Mouse (Mus musculus) kidney, postnatal 14 days (tissue): Measurements from ENCODE around the gene Fgg.

Experiments
- DNase-seq: peaks from one replicate; pipeline ENCODE4 v3.0.0; 2022; ENCODE audit warnings: mixed read lengths

The Fgg gene

GRCm38 (mm10) chr3:83027546-83028251, 20.2 kb downstream of the Fgg start:
- DNase-seq = no peak

- no peak for DNase-seq
Observed at GRCm38 (mm10) chr3:83030331-83030730, 22.8 kb downstream of the Fgg start.

GRCm38 (mm10) chr3:83032746-83033308, 25.3 kb downstream of the Fgg start:
- no peak for DNase-seq

GRCm38 (mm10) chr3:83033801-83034200, 26.3 kb downstream of the Fgg start:
- DNase-seq = no peak

GRCm38 (mm10) chr3:83038865-83039264, 31.3 kb downstream of the Fgg start:
- no peak for DNase-seq

GRCm38 (mm10) chr3:83039666-83040065, 32.1 kb downstream of the Fgg start:
- no peak for DNase-seq

- DNase-seq = no peak
Observed at GRCm38 (mm10) chr3:83042451-83042850, 34.9 kb downstream of the Fgg start.

GRCm38 (mm10) chr3:83046649-83047048, 39.1 kb downstream of the Fgg start:
- DNase-seq = no peak

- DNase-seq = no peak
Observed at GRCm38 (mm10) chr3:83049680-83050079, 42.2 kb downstream of the Fgg start, which contains the start of gene Fgb. Fgb (minus strand) TSS chr3:83049863.

- DNase-seq = no peak
Observed at GRCm38 (mm10) chr3:83050661-83051060, 43.1 kb downstream of the Fgg start.

- no peak for DNase-seq
Observed at GRCm38 (mm10) chr3:83052102-83052501, 44.6 kb downstream of the Fgg start.

GRCm38 (mm10) chr3:83053126-83053525, 45.6 kb downstream of the Fgg start:
- DNase-seq = no peak

- DNase-seq = peak; percentile 48
Observed at GRCm38 (mm10) chr3:83053758-83054157, 46.2 kb downstream of the Fgg start.

- DNase-seq = no peak
Observed at GRCm38 (mm10) chr3:83054759-83055158, 47.2 kb downstream of the Fgg start.

- DNase-seq = peak; percentile 98
Observed at GRCm38 (mm10) chr3:83055281-83056038, 47.9 kb downstream of the Fgg start, which contains the start of gene Plrg1. Plrg1 (plus strand) TSS chr3:83055522.

GRCm38 (mm10) chr3:83057046-83057445, 49.5 kb downstream of the Fgg start:
- no peak for DNase-seq
